Mouse (Mus musculus): Measurements from ENCODE around the gene Ttc25. TPM values are rescaled to one million over a fixed set of nuclear protein-coding genes. Genes with fewer than 3 reads are reported as not detected.

Gene Ttc25
- polyA plus RNA-seq, 1 experiment: not detected

- no peak overlapping the region for H3K4me3 ChIP-seq (ENCODE audit: insufficient read depth, low read depth, low read length)
- TF ChIP-seq CTCF (IDR thresholded peaks at IDR 0.05; ENCODE audit: insufficient read depth, low read depth, low read length) (no peak), POLR2A (IDR thresholded peaks at IDR 0.05; ENCODE audit: insufficient read depth, low read depth, low read length) (no peak)
- 52% methylated on average over 5 of the region's 5 CpGs for WGBS
- H3K27ac ChIP-seq (ENCODE audit: insufficient read depth, low read depth, low read length): no peak overlapping the region
- no peaks in the 10 kb centered on the region for H3K4me1 ChIP-seq (ENCODE audit: control insufficient read depth, insufficient read depth, low read length)
Measured at GRCm38 (mm10) chr11:100561748-100562147, 16.3 kb downstream of the Ttc25 start.

DNA sequence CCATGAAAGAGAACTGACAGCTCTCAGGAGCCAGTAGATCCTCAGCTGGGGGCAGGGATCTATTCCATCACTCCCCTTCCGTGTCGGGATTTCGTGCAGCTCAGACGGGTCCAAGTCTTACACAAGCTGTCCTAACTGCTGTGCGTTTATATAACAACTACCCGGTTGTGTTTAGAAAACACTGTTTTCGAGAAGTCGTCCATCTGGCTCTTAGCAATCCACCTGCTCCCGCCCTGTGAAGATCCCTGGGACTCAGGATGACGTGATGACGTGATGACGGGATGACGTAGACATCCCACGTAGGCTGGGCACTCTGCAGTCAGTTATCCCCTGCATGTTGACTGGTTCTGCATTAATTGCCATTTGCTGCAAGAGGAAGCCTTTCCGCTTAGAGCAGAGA is 18.9 kb downstream of the Ttc25 start:
- no peak for TF ChIP-seq POLR2A (IDR thresholded peaks at IDR 0.05; ENCODE audit: insufficient read depth, low read depth, low read length)
- TF ChIP-seq CTCF (IDR thresholded peaks at IDR 0.05; ENCODE audit: insufficient read depth, low read depth, low read length): no peak
- Histone ChIP-seq H3K4me1 (ENCODE audit: control insufficient read depth, insufficient read depth, low read length) (no peaks in the 10 kb centered on the region), H3K4me3 (ENCODE audit: insufficient read depth, low read depth, low read length) (no peak overlapping the region), H3K27ac (ENCODE audit: insufficient read depth, low read depth, low read length) (no peak overlapping the region)
- WGBS: 79% methylated on average over 15 of the region's 15 CpGs

DNA sequence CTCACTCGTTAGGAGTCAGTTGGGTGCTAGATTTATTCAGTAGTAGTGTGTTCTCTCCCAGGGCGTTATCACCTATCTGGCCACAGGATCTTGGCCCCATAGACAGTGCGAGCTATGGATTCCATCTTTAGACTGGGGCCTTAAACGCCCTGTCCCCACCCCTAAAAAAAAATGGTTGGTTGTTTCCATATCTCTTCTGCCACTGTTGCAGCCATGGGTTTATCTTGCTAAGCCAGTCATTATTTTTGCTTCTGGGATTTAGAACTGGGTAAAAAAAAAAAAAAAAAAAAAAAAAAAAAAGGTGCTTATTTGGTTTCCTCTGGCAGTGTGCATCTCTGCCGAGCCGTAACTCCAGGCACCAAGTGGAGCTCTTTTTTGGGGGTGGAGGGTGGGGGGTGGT is 19.3 kb downstream of the Ttc25 start:
- 79% methylated on average over 6 of the region's 6 CpGs for WGBS
- TF ChIP-seq POLR2A (IDR thresholded peaks at IDR 0.05; ENCODE audit: insufficient read depth, low read depth, low read length) (no peak), CTCF (IDR thresholded peaks at IDR 0.05; ENCODE audit: insufficient read depth, low read depth, low read length) (no peak)
- no peaks in the 10 kb centered on the region for H3K4me1 ChIP-seq (ENCODE audit: control insufficient read depth, insufficient read depth, low read length)
- H3K27ac ChIP-seq (ENCODE audit: insufficient read depth, low read depth, low read length): no peak overlapping the region
- H3K4me3 ChIP-seq (ENCODE audit: insufficient read depth, low read depth, low read length): no peak overlapping the region

GRCm38 (mm10) chr11:100567229-100567628 is 21.8 kb downstream of the Ttc25 start:
- H3K4me3 ChIP-seq (ENCODE audit: insufficient read depth, low read depth, low read length): no peak overlapping the region
- 81% methylated on average over 5 of the region's 5 CpGs for WGBS
- no peak overlapping the region for H3K27ac ChIP-seq (ENCODE audit: insufficient read depth, low read depth, low read length)
- peaks cover 14% of the 10 kb centered on the region for H3K4me1 ChIP-seq (ENCODE audit: control insufficient read depth, insufficient read depth, low read length)
- TF ChIP-seq CTCF (IDR thresholded peaks at IDR 0.05; ENCODE audit: insufficient read depth, low read depth, low read length): no peak
- TF ChIP-seq POLR2A (IDR thresholded peaks at IDR 0.05; ENCODE audit: insufficient read depth, low read depth, low read length): no peak

- no peak overlapping the region for H3K4me3 ChIP-seq (ENCODE audit: insufficient read depth, low read depth, low read length)
- no peak overlapping the region for H3K27ac ChIP-seq (ENCODE audit: insufficient read depth, low read depth, low read length)
- H3K4me1 ChIP-seq (ENCODE audit: control insufficient read depth, insufficient read depth, low read length): peaks cover 14% of the 10 kb centered on the region
- WGBS: 64% methylated on average over 9 of the region's 9 CpGs
- TF ChIP-seq CTCF (IDR thresholded peaks at IDR 0.05; ENCODE audit: insufficient read depth, low read depth, low read length) (no peak), POLR2A (IDR thresholded peaks at IDR 0.05; ENCODE audit: insufficient read depth, low read depth, low read length) (no peak)
Measured at GRCm38 (mm10) chr11:100567815-100568245, 22.4 kb downstream of the Ttc25 start.

GRCm38 (mm10) chr11:100568692-100569091 is 23.3 kb downstream of the Ttc25 start:
- 91% methylated on average over 8 of the region's 8 CpGs for WGBS
- Histone ChIP-seq H3K4me1 (ENCODE audit: control insufficient read depth, insufficient read depth, low read length) (peaks cover 14% of the 10 kb centered on the region), H3K4me3 (ENCODE audit: insufficient read depth, low read depth, low read length) (no peak overlapping the region), H3K27ac (ENCODE audit: insufficient read depth, low read depth, low read length) (no peak overlapping the region)
- TF ChIP-seq CTCF (IDR thresholded peaks at IDR 0.05; ENCODE audit: insufficient read depth, low read depth, low read length) (no peak), POLR2A (IDR thresholded peaks at IDR 0.05; ENCODE audit: insufficient read depth, low read depth, low read length) (no peak)

DNA sequence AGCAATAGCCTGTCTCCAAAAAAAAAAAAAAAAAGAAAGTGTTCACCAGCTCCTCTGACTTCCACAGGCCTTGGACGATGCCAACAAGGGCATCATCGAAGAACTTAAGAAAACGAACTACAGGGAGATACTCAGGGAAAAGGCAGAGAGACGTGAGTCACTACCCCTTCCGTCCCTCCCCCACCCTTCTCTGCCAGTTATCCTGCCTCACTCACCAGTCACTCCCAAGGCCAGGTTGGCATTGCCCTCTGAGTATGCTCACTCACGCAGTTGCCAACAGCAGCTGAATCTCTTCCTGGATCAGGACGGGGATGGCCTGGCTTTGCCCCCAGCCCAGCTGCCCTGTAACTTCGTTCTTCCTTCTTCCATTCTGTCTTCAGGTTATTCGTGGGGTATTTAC is 24.4 kb downstream of the Ttc25 start:
- peaks cover 14% of the 10 kb centered on the region for H3K4me1 ChIP-seq (ENCODE audit: control insufficient read depth, insufficient read depth, low read length)
- TF ChIP-seq POLR2A (IDR thresholded peaks at IDR 0.05; ENCODE audit: insufficient read depth, low read depth, low read length): no peak
- TF ChIP-seq CTCF (IDR thresholded peaks at IDR 0.05; ENCODE audit: insufficient read depth, low read depth, low read length): no peak
- 74% methylated on average over 9 of the region's 9 CpGs for WGBS
- no peak overlapping the region for H3K27ac ChIP-seq (ENCODE audit: insufficient read depth, low read depth, low read length)
- no peak overlapping the region for H3K4me3 ChIP-seq (ENCODE audit: insufficient read depth, low read depth, low read length)

DNA sequence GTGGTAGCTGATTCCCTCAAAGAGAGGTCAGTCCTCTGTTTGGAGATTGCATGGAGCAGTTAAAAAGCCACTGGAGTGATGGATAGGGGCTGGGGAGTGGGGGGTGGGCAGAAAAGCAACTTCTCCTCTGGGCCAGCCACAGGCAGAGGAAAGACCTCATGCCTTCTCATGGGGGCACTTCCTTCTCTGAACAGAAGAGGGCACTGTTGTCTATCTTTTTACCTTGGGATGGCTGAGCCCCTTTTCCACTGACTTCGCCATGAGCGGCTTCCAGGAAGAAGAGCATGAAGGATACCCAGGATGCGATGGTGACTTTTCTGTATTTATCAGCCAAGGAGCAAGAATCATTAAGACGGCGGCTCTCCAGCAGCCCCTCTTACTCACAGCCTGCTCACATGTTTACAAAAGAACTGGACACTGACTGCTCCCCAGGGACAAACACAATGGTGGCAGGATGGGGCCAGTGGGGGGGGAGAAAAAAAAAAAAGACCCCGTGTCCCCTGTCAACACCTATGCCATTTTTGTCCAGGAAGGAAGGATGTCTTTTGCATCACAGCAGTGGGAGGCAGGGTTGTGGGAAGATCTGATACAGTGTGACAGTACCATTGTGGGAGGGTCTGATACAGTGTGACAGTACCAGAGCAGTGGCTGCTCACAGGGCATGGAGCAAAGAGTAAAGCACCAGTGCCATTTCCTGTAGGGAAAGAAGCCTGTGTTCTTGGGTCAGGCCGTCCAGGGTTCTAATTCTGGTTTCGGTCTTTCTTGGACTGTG is 25.2 kb downstream of the Ttc25 start:
- Histone ChIP-seq H3K27ac (ENCODE audit: insufficient read depth, low read depth, low read length) (no peak overlapping the region), H3K4me1 (ENCODE audit: control insufficient read depth, insufficient read depth, low read length) (peaks cover 17% of the 10 kb centered on the region), H3K4me3 (ENCODE audit: insufficient read depth, low read depth, low read length) (peak overlapping the region; percentile 37)
- WGBS: 4% methylated on average over 8 of the region's 8 CpGs
- TF ChIP-seq POLR2A (IDR thresholded peaks at IDR 0.05; ENCODE audit: insufficient read depth, low read depth, low read length) (no peak), CTCF (IDR thresholded peaks at IDR 0.05; ENCODE audit: insufficient read depth, low read depth, low read length) (peak; percentile 6; the same call in 1 of the 2 replicates)

DNA sequence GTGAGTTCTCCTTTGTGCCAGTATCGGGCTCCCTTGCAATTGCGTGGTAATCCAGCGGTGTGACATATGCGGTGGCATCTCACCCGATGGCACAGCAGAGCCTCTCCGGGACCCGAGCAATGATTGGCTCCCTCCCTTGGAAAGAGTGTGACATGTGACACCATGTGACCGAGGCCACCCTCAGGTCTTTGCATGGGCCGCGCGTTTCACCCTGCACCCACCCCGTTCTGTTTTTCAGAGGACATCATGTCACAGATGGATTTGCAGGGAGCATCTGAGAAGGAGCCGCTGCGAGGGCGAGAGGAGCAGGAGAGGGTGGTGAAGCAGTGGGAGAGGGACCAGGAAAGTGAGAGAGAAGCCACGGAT is 25.8 kb downstream of the Ttc25 start:
- no peak overlapping the region for H3K27ac ChIP-seq (ENCODE audit: insufficient read depth, low read depth, low read length)
- peak overlapping the region; percentile 37 for H3K4me3 ChIP-seq (ENCODE audit: insufficient read depth, low read depth, low read length)
- H3K4me1 ChIP-seq (ENCODE audit: control insufficient read depth, insufficient read depth, low read length): peaks cover 22% of the 10 kb centered on the region
- WGBS: 6% methylated on average over 16 of the region's 16 CpGs
- TF ChIP-seq POLR2A (IDR thresholded peaks at IDR 0.05; ENCODE audit: insufficient read depth, low read depth, low read length): no peak
- no peak for TF ChIP-seq CTCF (IDR thresholded peaks at IDR 0.05; ENCODE audit: insufficient read depth, low read depth, low read length)

Measured in olfactory bulb, adult 2 months (tissue).